Mouse (Mus musculus) layer of hippocampus, adult 18-20 months (tissue): ENCODE measurements around the gene Myl7. TPM values are rescaled to one million over a fixed set of nuclear protein-coding genes. Genes with fewer than 3 reads are reported as not detected.
A peak's percentile ranks its signal among the peaks of the same experiment; 100 is the strongest.
"Not testable (repeated sequence)": the region's sequence is repeated elsewhere in the genome, so short reads cannot be mapped to it uniquely, and the experiment has no call there.

Source experiments
- DNase-seq, 2 experiments: peaks; one replicate each; pipeline ENCODE4 v3.0.0; 2022; ENCODE audit warnings: low spot score in 2 of 2
- long read RNA-seq: library from polyadenylated mRNA; stranded (forward); transcript quantifications from one replicate; pipeline ENCODE4 v2.0.0, GENCODE M21; 2021
- total RNA-seq, 2 experiments: library from RNA; stranded (reverse); gene quantifications; 2 replicates each; pipeline ENCODE4 v1.2.3; 2021

Gene Myl7
- total RNA-seq, result not detected
- long read RNA-seq, result 0 reads

GRCm38 (mm10) chr11:5898531-5898930 lies at the start of gene Myl7:
Gene Myl7, minus strand, starts transcription at chr11:5898782.
- no peak for DNase-seq

- no peak for DNase-seq
Measured at GRCm38 (mm10) chr11:5947796-5948195, 49.2 kb upstream of the Myl7 start.

GRCm38 (mm10) chr11:5945096-5945495 lies 46.5 kb upstream of the Myl7 start:
- no peak for DNase-seq

- DNase-seq, result no peak
Measured at GRCm38 (mm10) chr11:5942966-5943365, 44.4 kb upstream of the Myl7 start.

- DNase-seq, result not testable (repeated sequence)
Measured at GRCm38 (mm10) chr11:5934531-5934930, 35.9 kb upstream of the Myl7 start.

GRCm38 (mm10) chr11:5931947-5932346 lies 33.4 kb upstream of the Myl7 start:
- DNase-seq, result not testable (repeated sequence)

- DNase-seq, result no peak
Measured at GRCm38 (mm10) chr11:5930578-5930977, 32.0 kb upstream of the Myl7 start.

GRCm38 (mm10) chr11:5926696-5927220 lies 28.2 kb upstream of the Myl7 start:
- no peak for DNase-seq

GRCm38 (mm10) chr11:5924699-5925098 lies 26.1 kb upstream of the Myl7 start:
- DNase-seq, result no peak

- no peak for DNase-seq
Measured at GRCm38 (mm10) chr11:5920323-5920960, 21.9 kb upstream of the Myl7 start.

- no peak for DNase-seq
Measured at GRCm38 (mm10) chr11:5919606-5920005, 21.0 kb upstream of the Myl7 start.

- no peak for DNase-seq
Measured at GRCm38 (mm10) chr11:5918111-5918510, 19.5 kb upstream of the Myl7 start.

- DNase-seq, result no peak
Measured at GRCm38 (mm10) chr11:5916178-5916548, 17.6 kb upstream of the Myl7 start.

- DNase-seq, result peak in 1 of 2 experiments; percentile 31
Measured at GRCm38 (mm10) chr11:5915429-5916177, 17.0 kb upstream of the Myl7 start.

GRCm38 (mm10) chr11:5914940-5915339 lies 16.4 kb upstream of the Myl7 start:
- DNase-seq, result no peak

- DNase-seq, result no peak
Measured at GRCm38 (mm10) chr11:5913936-5914335, 15.4 kb upstream of the Myl7 start.

GRCm38 (mm10) chr11:5913256-5913655 lies 14.7 kb upstream of the Myl7 start:
- no peak for DNase-seq

GRCm38 (mm10) chr11:5912635-5913034 lies 14.1 kb upstream of the Myl7 start:
- peak; percentile 63 to 78 for DNase-seq

GRCm38 (mm10) chr11:5908642-5909041 lies 10.1 kb upstream of the Myl7 start:
- no peak for DNase-seq

GRCm38 (mm10) chr11:5907096-5907495 lies 8.5 kb upstream of the Myl7 start:
- no peak for DNase-seq

- DNase-seq, result no peak
Measured at GRCm38 (mm10) chr11:5905778-5906518, 7.4 kb upstream of the Myl7 start.

- DNase-seq, result no peak
Measured at GRCm38 (mm10) chr11:5904871-5905270, 6.3 kb upstream of the Myl7 start.
